ENCODE assay signal across 13 mouse cellular contexts in genomic region chr17:47439396-47440028, GRCm38 (mm10). TPM values are rescaled to one million over a fixed set of nuclear protein-coding genes. Genes with fewer than 3 reads are reported as not detected.
A peak's percentile ranks its signal among the peaks of the same experiment; 100 is the strongest.
DNase-seq lines count a peak whose midpoint lies in the region; ATAC-seq and TF ChIP-seq lines count a peak whose summit lies in the region.
"Had no signal": no experiment of that assay in that cellular context is flagged by ENCODE, and none has a peak within 500 bp of the region (broad histone marks: within the 10 kb centered on the region; RNA-seq: fewer than 3 reads in every experiment).

No protein-coding gene starts in this region.

- no peak for ATAC-seq in heart, embryonic 15.5 days (replicated peaks; ENCODE audit: insufficient number of reproducible peaks, insufficient read depth, low FRiP score, low read depth)
- ATAC-seq in heart, embryonic 11.5 days (replicated peaks; ENCODE audit: insufficient number of reproducible peaks, low FRiP score, low TSS enrichment) = no peak
- ATAC-seq in liver, embryonic 13.5 days (ENCODE audit: low read depth) = no peak
- ATAC-seq in megakaryocyte, adult 5-6 weeks (ENCODE audit: poor library complexity, severe bottlenecking) = peak; percentile 39; the same call in 1 of the 2 replicates
- no peak for ATAC-seq in megakaryocyte-erythroid progenitor cell, adult 5-6 weeks (replicated peaks; ENCODE audit: low FRiP score, low TSS enrichment, poor library complexity, severe bottlenecking)

- TF ChIP-seq CTCF in ES-Bruce4 (IDR thresholded peaks at IDR 0.05; ENCODE audit: low read depth, low read length) = no peak

- H3K4me1 ChIP-seq in heart, embryonic 15.5 days (replicated peaks) = peaks cover 64% of the 10 kb centered on the region
- H3K4me1 ChIP-seq in heart, embryonic 11.5 days (ENCODE audit: control insufficient read depth, insufficient read depth, low read length) = peaks cover 48% of the 10 kb centered on the region
- peaks cover 13% of the 10 kb centered on the region for H3K4me1 ChIP-seq in ES-Bruce4 (ENCODE audit: control insufficient read depth, insufficient read depth, low read length)
- H3K4me1 ChIP-seq in liver, embryonic 13.5 days (replicated peaks) = peaks cover 61% of the 10 kb centered on the region
- peaks cover 46% of the 10 kb centered on the region for H3K4me1 ChIP-seq in forebrain, embryonic 10.5 days

- WGBS in heart, embryonic 15.5 days = 52% methylated on average over 9 of the region's 9 CpGs
- 37% methylated on average over 9 of the region's 9 CpGs for WGBS in heart, embryonic 11.5 days (ENCODE audit: insufficient replicate concordance)
- WGBS in liver, embryonic 13.5 days (ENCODE audit: insufficient replicate concordance) = 22% methylated on average over 9 of the region's 9 CpGs
- 46% methylated on average over 9 of the region's 9 CpGs for WGBS in forebrain, embryonic 10.5 days

- H3K27ac ChIP-seq in heart, embryonic 15.5 days = no peak overlapping the region
- H3K27ac ChIP-seq in heart, embryonic 11.5 days (ENCODE audit: low read depth, low read length) = no peak overlapping the region
- peak overlapping the region; percentile 88 for H3K27ac ChIP-seq in ES-Bruce4 (ENCODE audit: insufficient read depth, low read length)
- peak overlapping the region; percentile 56 for H3K27ac ChIP-seq in liver, embryonic 13.5 days
- no peak overlapping the region for H3K27ac ChIP-seq in forebrain, embryonic 10.5 days
- H3K27ac ChIP-seq: hindbrain, embryonic 15.5 days; left cerebral cortex, adult 2 months had no signal

- TF ChIP-seq POLR2A in ES-Bruce4 (IDR thresholded peaks at IDR 0.05; ENCODE audit: insufficient read depth, low read length) = no peak

- H3K4me2 ChIP-seq in heart, embryonic 15.5 days = no peak overlapping the region
- no peak overlapping the region for H3K4me2 ChIP-seq in heart, embryonic 11.5 days
- H3K4me2 ChIP-seq in liver, embryonic 13.5 days = no peak overlapping the region

- no peaks in the 10 kb centered on the region for H3K9me3 ChIP-seq in heart, embryonic 15.5 days (replicated peaks)
- no peaks in the 10 kb centered on the region for H3K9me3 ChIP-seq in heart, embryonic 11.5 days (replicated peaks; ENCODE audit: control insufficient read depth, low read length)
- no peaks in the 10 kb centered on the region for H3K9me3 ChIP-seq in ES-Bruce4 (replicated peaks; ENCODE audit: control insufficient read depth, insufficient read depth, low read length, poor library complexity, severe bottlenecking)
- H3K9me3 ChIP-seq in liver, embryonic 13.5 days (replicated peaks) = no peaks in the 10 kb centered on the region
- no peaks in the 10 kb centered on the region for H3K9me3 ChIP-seq in forebrain, embryonic 10.5 days
- H3K9me3 ChIP-seq: hindbrain, embryonic 15.5 days had no signal

- no peak overlapping the region for H3K4me3 ChIP-seq in heart, embryonic 15.5 days
- H3K4me3 ChIP-seq in heart, embryonic 11.5 days (ENCODE audit: low read depth, low read length) = no peak overlapping the region
- H3K4me3 ChIP-seq in ES-Bruce4 (ENCODE audit: low read depth, low read length) = no peak overlapping the region
- no peak overlapping the region for H3K4me3 ChIP-seq in liver, embryonic 13.5 days (replicated peaks)
- H3K4me3 ChIP-seq in forebrain, embryonic 10.5 days = no peak overlapping the region
- H3K4me3 ChIP-seq: hindbrain, embryonic 15.5 days; left cerebral cortex, adult 2 months had no signal

- TF ChIP-seq EP300 in ES-Bruce4 (IDR thresholded peaks at IDR 0.05; ENCODE audit: insufficient read depth, low read depth, low read length) = no peak

- no peak for DNase-seq in liver, embryonic 13.5 days
- no peak for DNase-seq in forebrain, embryonic 10.5 days (ENCODE audit: extremely low spot score, low spot score)
- no peak for DNase-seq in frontal cortex, postnatal 10 days (ENCODE audit: low spot score in 2 of 2)

- H3K36me3 ChIP-seq in heart, embryonic 15.5 days = no peaks in the 10 kb centered on the region
- H3K36me3 ChIP-seq in heart, embryonic 11.5 days (ENCODE audit: control insufficient read depth, insufficient read depth, low read length) = no peaks in the 10 kb centered on the region
- H3K36me3 ChIP-seq in ES-Bruce4 (ENCODE audit: control insufficient read depth, insufficient read depth, low read length, poor library complexity, severe bottlenecking) = no peaks in the 10 kb centered on the region
- no peaks in the 10 kb centered on the region for H3K36me3 ChIP-seq in liver, embryonic 13.5 days
- no peaks in the 10 kb centered on the region for H3K36me3 ChIP-seq in forebrain, embryonic 10.5 days (replicated peaks)
- H3K36me3 ChIP-seq: hindbrain, embryonic 15.5 days had no signal

- no peaks in the 10 kb centered on the region; the same call in 1 of the 2 replicates for H3K27me3 ChIP-seq in heart, embryonic 15.5 days
- H3K27me3 ChIP-seq in heart, embryonic 11.5 days (ENCODE audit: control insufficient read depth, insufficient read depth, low read length) = peaks cover 9% of the 10 kb centered on the region; the same call in 1 of the 2 replicates
- H3K27me3 ChIP-seq in ES-Bruce4 (ENCODE audit: control insufficient read depth, insufficient read depth, low read length, poor library complexity, severe bottlenecking) = no peaks in the 10 kb centered on the region
- peaks cover 32% of the 10 kb centered on the region for H3K27me3 ChIP-seq in liver, embryonic 13.5 days
- peaks cover 74% of the 10 kb centered on the region for H3K27me3 ChIP-seq in forebrain, embryonic 10.5 days (ENCODE audit: poor library complexity, severe bottlenecking)
- H3K27me3 ChIP-seq: CH12.LX had no signal

- peak overlapping the region; percentile 35; the same call in 1 of the 2 replicates for H3K9ac ChIP-seq in heart, embryonic 15.5 days
- no peak overlapping the region for H3K9ac ChIP-seq in heart, embryonic 11.5 days (ENCODE audit: low read depth, low read length)
- no peak overlapping the region for H3K9ac ChIP-seq in ES-Bruce4 (ENCODE audit: low read depth, poor library complexity, severe bottlenecking)
- H3K9ac ChIP-seq in liver, embryonic 13.5 days = no peak overlapping the region
- H3K9ac ChIP-seq: hindbrain, embryonic 15.5 days had no signal

RNA-seq across cellular contexts. Expression of gene 1700001C19Rik, which starts 2.3 kb away (rescaled TPM):
- 0.60 and 1.0 TPM in 2 replicates for polyA plus RNA-seq in heart, embryonic 15.5 days (2015; fragmentation: Nextera tagmentation; extraction: Ambion mirVana)
- 1.2 and 2.2 TPM in 2 replicates for polyA plus RNA-seq in heart, embryonic 11.5 days (2014; fragmentation: Nextera tagmentation; extraction: Ambion mirVana)
- polyA plus RNA-seq in ES-Bruce4 (2011; ENCODE audit: insufficient read depth, insufficient read length, low read depth, missing spikeins) = 0.75 and 1.3 TPM in 2 replicates
- polyA plus RNA-seq in liver, embryonic 13.5 days (2015; fragmentation: Nextera tagmentation; extraction: Ambion mirVana) = 0.78 and 0.88 TPM in 2 replicates
- total RNA-seq in megakaryocyte, adult 5-6 weeks (2015) = not detected in 2 replicates
- not detected in 2 replicates for total RNA-seq in megakaryocyte, adult 5-6 weeks (2017)
- 0.27 TPM in 1 of 2 replicates, not detected in the other for polyA plus RNA-seq in forebrain, embryonic 10.5 days (2016; fragmentation: Nextera tagmentation; extraction: Ambion mirVana)
- total RNA-seq in megakaryocyte-erythroid progenitor cell, adult 5-6 weeks (2014; fragmentation: Nextera tagmentation) = not detected in 2 replicates
- total RNA-seq in megakaryocyte-erythroid progenitor cell, adult 5-6 weeks (2017) = not detected in 2 replicates
- total RNA-seq: CH12.LX; gastrocnemius, postnatal 4 days; left cerebral cortex, adult 2 months; neutrophil, adult 5-6 weeks had no signal

RNA-seq across cellular contexts. Expression of gene AI661453, which starts 3.1 kb away (rescaled TPM):
- 0.96 and 1.2 TPM in 2 replicates for polyA plus RNA-seq in heart, embryonic 15.5 days (2015; fragmentation: Nextera tagmentation; extraction: Ambion mirVana)
- polyA plus RNA-seq in heart, embryonic 11.5 days (2014; fragmentation: Nextera tagmentation; extraction: Ambion mirVana) = 1.2 and 1.6 TPM in 2 replicates
- polyA plus RNA-seq in ES-Bruce4 (2011; ENCODE audit: insufficient read depth, insufficient read length, low read depth, missing spikeins) = 37.6 and 39.2 TPM in 2 replicates
- polyA plus RNA-seq in liver, embryonic 13.5 days (2015; fragmentation: Nextera tagmentation; extraction: Ambion mirVana) = 0.16 and 0.24 TPM in 2 replicates
- total RNA-seq in megakaryocyte, adult 5-6 weeks (2015) = 0.25 and 0.38 TPM in 2 replicates
- 0.16 TPM in 1 of 2 replicates, not detected in the other for total RNA-seq in megakaryocyte, adult 5-6 weeks (2017)
- 0.22 and 0.37 TPM in 2 replicates for polyA plus RNA-seq in forebrain, embryonic 10.5 days (2016; fragmentation: Nextera tagmentation; extraction: Ambion mirVana)
- 0.67 and 1.1 TPM in 2 replicates for total RNA-seq in megakaryocyte-erythroid progenitor cell, adult 5-6 weeks (2014; fragmentation: Nextera tagmentation)
- total RNA-seq in megakaryocyte-erythroid progenitor cell, adult 5-6 weeks (2017) = 0.04 TPM in 1 of 2 replicates, not detected in the other
- total RNA-seq: CH12.LX had no signal

RNA-seq across cellular contexts. Expression of gene Guca1a, which starts 39.1 kb away (rescaled TPM):
- polyA plus RNA-seq in heart, embryonic 15.5 days (2015; fragmentation: Nextera tagmentation; extraction: Ambion mirVana) = 1.7 TPM in 2 replicates
- polyA plus RNA-seq in heart, embryonic 11.5 days (2014; fragmentation: Nextera tagmentation; extraction: Ambion mirVana) = 3.3 and 4.3 TPM in 2 replicates
- 4.1 and 4.7 TPM in 2 replicates for polyA plus RNA-seq in ES-Bruce4 (2011; ENCODE audit: insufficient read depth, insufficient read length, low read depth, missing spikeins)
- polyA plus RNA-seq in liver, embryonic 13.5 days (2015; fragmentation: Nextera tagmentation; extraction: Ambion mirVana) = 0.81 and 0.95 TPM in 2 replicates
- total RNA-seq in megakaryocyte, adult 5-6 weeks (2015) = 6.3 and 7.0 TPM in 2 replicates
- total RNA-seq in megakaryocyte, adult 5-6 weeks (2017) = 1.3 and 1.4 TPM in 2 replicates
- 0.99 and 1.7 TPM in 2 replicates for polyA plus RNA-seq in forebrain, embryonic 10.5 days (2016; fragmentation: Nextera tagmentation; extraction: Ambion mirVana)
- total RNA-seq in megakaryocyte-erythroid progenitor cell, adult 5-6 weeks (2014; fragmentation: Nextera tagmentation) = not detected in 2 replicates
- total RNA-seq in megakaryocyte-erythroid progenitor cell, adult 5-6 weeks (2017) = not detected in 2 replicates
- total RNA-seq: left cerebral cortex, adult 2 months; neutrophil, adult 5-6 weeks had no signal

RNA-seq across cellular contexts. Expression of gene Guca1b, which starts 54.3 kb away (rescaled TPM):
- 0.91 and 1.2 TPM in 2 replicates for polyA plus RNA-seq in heart, embryonic 15.5 days (2015; fragmentation: Nextera tagmentation; extraction: Ambion mirVana)
- polyA plus RNA-seq in heart, embryonic 11.5 days (2014; fragmentation: Nextera tagmentation; extraction: Ambion mirVana) = 1.2 and 2.5 TPM in 2 replicates
- 0.91 and 1.1 TPM in 2 replicates for polyA plus RNA-seq in ES-Bruce4 (2011; ENCODE audit: insufficient read depth, insufficient read length, low read depth, missing spikeins)
- 0.43 and 0.58 TPM in 2 replicates for polyA plus RNA-seq in liver, embryonic 13.5 days (2015; fragmentation: Nextera tagmentation; extraction: Ambion mirVana)
- total RNA-seq in megakaryocyte, adult 5-6 weeks (2015) = 1.0 and 1.5 TPM in 2 replicates
- 0.15 and 0.61 TPM in 2 replicates for total RNA-seq in megakaryocyte, adult 5-6 weeks (2017)
- 1.3 and 1.5 TPM in 2 replicates for polyA plus RNA-seq in forebrain, embryonic 10.5 days (2016; fragmentation: Nextera tagmentation; extraction: Ambion mirVana)
- 0.54 and 2.8 TPM in 2 replicates for total RNA-seq in megakaryocyte-erythroid progenitor cell, adult 5-6 weeks (2014; fragmentation: Nextera tagmentation)
- 0.15 and 3.8 TPM in 2 replicates for total RNA-seq in megakaryocyte-erythroid progenitor cell, adult 5-6 weeks (2017)

Comparison
In these comparisons a context has a peak if more than half of its experiments do, and no peak if none do; other contexts are left out.
1. H3K27ac ChIP-seq: peak in ES-Bruce4 (single experiment) and liver, embryonic 13.5 days (single experiment); none in heart, embryonic 15.5 days (single experiment), heart, embryonic 11.5 days (single experiment) and forebrain, embryonic 10.5 days (single experiment).
2. RNA of gene AI661453, which starts 3.1 kb away (polyA plus RNA-seq): 37.6 to 39.2 TPM in ES-Bruce4; 1.2 to 1.6 TPM in heart, embryonic 11.5 days, 0.96 to 1.2 TPM in heart, embryonic 15.5 days, 0.16 to 0.24 TPM in liver, embryonic 13.5 days and 0.22 to 0.37 TPM in forebrain, embryonic 10.5 days; every median in the first group is over 10 times any median in the second.